Mouse (Mus musculus): ENCODE results near the gene Atp5l.
"Not testable (repeated sequence)": the region's sequence is repeated elsewhere in the genome, so short reads cannot be mapped to it uniquely, and the experiment has no call there.

DNA sequence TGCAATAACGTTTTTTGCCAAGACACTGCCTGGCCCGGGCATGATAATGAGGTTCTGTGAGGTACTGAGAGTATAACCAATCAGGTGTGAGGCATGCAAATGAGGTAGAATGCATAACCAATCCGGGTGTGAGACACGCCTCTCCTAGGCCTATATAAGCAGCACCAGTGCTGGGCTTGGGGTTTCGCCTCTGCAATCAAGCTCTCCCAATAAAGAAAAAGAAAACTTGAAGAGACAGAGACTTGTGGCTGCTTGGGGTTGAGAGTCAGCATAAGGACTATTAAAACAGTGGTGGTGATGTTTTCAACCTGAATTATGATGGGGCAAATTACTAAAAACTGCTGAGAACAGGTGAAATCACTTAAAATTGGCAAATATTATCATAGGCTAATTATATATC is 47.2 kb upstream of the Atp5l start:
- not testable (repeated sequence) for TF ChIP-seq CTCF (IDR thresholded peaks at IDR 0.05; ENCODE audit: borderline replicate concordance, insufficient read depth, low read depth, low read length); POLR2A (IDR thresholded peaks at IDR 0.05; ENCODE audit: borderline replicate concordance, insufficient read depth, low read length)
